Mouse (Mus musculus) left cerebral cortex, adult 2 months (tissue): Measurements from ENCODE around the gene Cmip. TPM values are rescaled to one million over a fixed set of nuclear protein-coding genes. Genes with fewer than 3 reads are reported as not detected.
A peak's percentile ranks its signal among the peaks of the same experiment; 100 is the strongest.

Source experiments
- DNase-seq, 2 experiments: peaks; one replicate each; pipeline ENCODE4 v3.0.0; 2021 to 2022; ENCODE audit warnings: low spot score in 2 of 2, mixed read lengths in 1 of 2; ENCODE audit errors: extremely low spot score in 1 of 2
- H3K27ac ChIP-seq: fragments of 200-600 bp; 2 replicates; pipeline ENCODE4 v1.8.1; 2022
- H3K4me3 ChIP-seq: fragments of 200-600 bp; 2 replicates; pipeline ENCODE4 v1.8.1; 2022
- CTCF ChIP-seq: fragments of 200-600 bp; IDR thresholded peaks from 2 replicates; pipeline ENCODE4 v1.8.1; 2022; ENCODE audit warnings: antibody characterized with exemption, mild to moderate bottlenecking, moderate library complexity
- intact Hi-C: fragments of 180-260 bp; cut with DNase I; formaldehyde crosslinking; loops from one replicate; pipeline ENCODE4 v1.15.1; 2025
- total RNA-seq, 2 experiments: library from RNA; stranded (reverse); gene quantifications; 2 replicates each; pipeline ENCODE4 v1.2.3; 2021

Cmip gene
- total RNA-seq, 2 experiments from 2014 or later, result 339 to 342 TPM

- Histone ChIP-seq H3K27ac (peak overlapping the region; percentile 36), H3K4me3 (no peak overlapping the region)
- DNase-seq, result no peak
- no peak for TF ChIP-seq CTCF
- intact Hi-C loops, result no loop called here
Observed at GRCm38 (mm10) chr8:117402911-117403704, 146.2 kb downstream of the Cmip start.

GRCm38 (mm10) chr8:117403705-117404476, 147.0 kb downstream of the Cmip start:
- H3K4me3 ChIP-seq, result no peak overlapping the region
- DNase-seq, result peak in 1 of 2 experiments; percentile 55
- intact Hi-C loops, result no loop called here
- peak overlapping the region; percentile 59 for H3K27ac ChIP-seq
- TF ChIP-seq CTCF, result no peak

- TF ChIP-seq CTCF, result no peak
- Histone ChIP-seq H3K27ac (peak overlapping the region; percentile 13), H3K4me3 (no peak overlapping the region)
- no peak for DNase-seq
- intact Hi-C loops, result no loop called here
Observed at GRCm38 (mm10) chr8:117406081-117406480, 149.2 kb downstream of the Cmip start.

- Histone ChIP-seq H3K27ac (no peak overlapping the region), H3K4me3 (no peak overlapping the region)
- intact Hi-C loops, result no loop called here
- TF ChIP-seq CTCF, result no peak
- DNase-seq, result no peak
Observed at GRCm38 (mm10) chr8:117408634-117409033, 151.8 kb downstream of the Cmip start.

GRCm38 (mm10) chr8:117409056-117409455, 152.2 kb downstream of the Cmip start:
- DNase-seq, result no peak
- Histone ChIP-seq H3K27ac (no peak overlapping the region), H3K4me3 (no peak overlapping the region)
- intact Hi-C loops, result no loop called here
- TF ChIP-seq CTCF, result no peak

- no peak for TF ChIP-seq CTCF
- Histone ChIP-seq H3K4me3 (no peak overlapping the region), H3K27ac (no peak overlapping the region)
- intact Hi-C loops, result no loop called here
- no peak for DNase-seq
Observed at GRCm38 (mm10) chr8:117410391-117410790, 153.5 kb downstream of the Cmip start.

- H3K4me3 ChIP-seq, result no peak overlapping the region
- DNase-seq, result no peak
- intact Hi-C loops, result no loop called here
- TF ChIP-seq CTCF, result no peak
- H3K27ac ChIP-seq, result no peak overlapping the region
Observed at GRCm38 (mm10) chr8:117410901-117411300, 154.0 kb downstream of the Cmip start.

GRCm38 (mm10) chr8:117412232-117412631, 155.4 kb downstream of the Cmip start:
- DNase-seq, result no peak
- TF ChIP-seq CTCF, result no peak
- intact Hi-C loops, result no loop called here

GRCm38 (mm10) chr8:117417830-117418229, 161.0 kb downstream of the Cmip start:
- no peak for DNase-seq
- TF ChIP-seq CTCF, result no peak
- intact Hi-C loops, result no loop called here

More at GRCm38 (mm10) chr8:117412232-117412631, 155.4 kb downstream of the Cmip start:
- no peak overlapping the region for H3K27ac ChIP-seq
- no peak overlapping the region for H3K4me3 ChIP-seq

GRCm38 (mm10) chr8:117420841-117421534, 164.1 kb downstream of the Cmip start:
- DNase-seq, result no peak
- no peak for TF ChIP-seq CTCF
- no peak overlapping the region for H3K4me3 ChIP-seq
- peak overlapping the region; percentile 64; the same call in 1 of the 2 replicates for H3K27ac ChIP-seq
- intact Hi-C loops, result no loop called here

More at GRCm38 (mm10) chr8:117417830-117418229, 161.0 kb downstream of the Cmip start:
- H3K4me3 ChIP-seq, result no peak overlapping the region
- H3K27ac ChIP-seq, result no peak overlapping the region

GRCm38 (mm10) chr8:117421838-117422237, 165.0 kb downstream of the Cmip start:
- intact Hi-C loops, result loop anchor here (2.0 kb wide), 1 partner anchor 35 kb away; no protein-coding TSS in a partner anchor
- no peak overlapping the region for H3K4me3 ChIP-seq
- no peak for TF ChIP-seq CTCF
- DNase-seq, result no peak
- H3K27ac ChIP-seq, result peak overlapping the region; percentile 84
